Mouse (Mus musculus) liver, adult (tissue): Measurements from ENCODE around the gene Gm20916.
"Not testable (repeated sequence)": the region's sequence is repeated elsewhere in the genome, so short reads cannot be mapped to it uniquely, and the experiment has no call there.

Source experiments
- GATA4 ChIP-seq: IDR thresholded peaks from 2 replicates; pipeline ENCODE4 v1.6.1; 2014; ENCODE audit warnings: mild to moderate bottlenecking, low read length; ENCODE audit not compliant: insufficient replicate concordance

Gene Gm20916

GRCm38 (mm10) chrY:79319265-79319664 lies at the start of gene Gm20916:
TSS of gene Gm20916 (plus strand) at chrY:79319565.
- TF ChIP-seq GATA4 = not testable (repeated sequence)
